Mouse (Mus musculus) heart, embryonic 16.5 days (tissue): Measurements from ENCODE around the gene Acp2. TPM values are rescaled to one million over a fixed set of nuclear protein-coding genes. Genes with fewer than 3 reads are reported as not detected.

ENCODE experiments used
- ATAC-seq: fragments of 200-750 bp; cut with Nextera tagmentation; replicated peaks from 2 replicates; pipeline ENCODE4 v1.8.0; 2017; ENCODE audit warnings: moderate number of reproducible peaks; ENCODE audit not compliant: insufficient read depth, low FRiP score; ENCODE audit errors: extremely low read depth
- H3K27ac ChIP-seq: fragments of 300-500 bp; sonication (generic); 2 replicates; pipeline ENCODE4 v1.5.1; 2014; ENCODE audit warnings: mild to moderate bottlenecking, low read length, control low read depth, moderate library complexity
- H3K27me3 ChIP-seq: fragments of 300-500 bp; sonication (generic); 2 replicates; pipeline ENCODE4 v1.6.1; 2014; ENCODE audit warnings: low read length, mixed read lengths; ENCODE audit not compliant: control insufficient read depth, insufficient read depth
- H3K36me3 ChIP-seq: fragments of 300-500 bp; sonication (generic); 2 replicates; pipeline ENCODE4 v1.6.1; 2014; ENCODE audit not compliant: control insufficient read depth, insufficient read depth
- H3K4me1 ChIP-seq: fragments of 300-500 bp; sonication (generic); 2 replicates; pipeline ENCODE4 v1.6.1; 2014; ENCODE audit warnings: low read length, mixed read lengths; ENCODE audit not compliant: control insufficient read depth, insufficient read depth
- H3K4me2 ChIP-seq: fragments of 300-500 bp; sonication (generic); 2 replicates; pipeline ENCODE4 v1.6.1; 2014; ENCODE audit warnings: low read depth, mild to moderate bottlenecking, control low read depth, low read length
- H3K4me3 ChIP-seq: fragments of 300-500 bp; sonication (generic); 2 replicates; pipeline ENCODE4 v1.5.1; 2014; ENCODE audit warnings: mild to moderate bottlenecking, control low read depth, low read length
- H3K9ac ChIP-seq: fragments of 300-500 bp; sonication (generic); 2 replicates; pipeline ENCODE4 v1.6.1; 2014; ENCODE audit warnings: low read length, control low read depth
- H3K9me3 ChIP-seq: fragments of 300-500 bp; sonication (generic); replicated peaks from 2 replicates; pipeline ENCODE4 v1.6.1; 2016; ENCODE audit warnings: low read length; ENCODE audit not compliant: control insufficient read depth
- WGBS: fragments of 180-500 bp; shearing (Covaris S2); extraction: QIAGEN DNeasy Blood & Tissue Kit; methylation state at CpG from one replicate; pipeline ENCODE4 v1.1.7; 2014; 5-methylcytosine and 5-hydroxymethylcytosine counted together
- polyA plus RNA-seq: library from polyadenylated mRNA; unstranded; fragments of >200 nt; fragmentation: Nextera tagmentation; extraction: Ambion mirVana; gene quantifications from 2 replicates; pipeline ENCODE4 v1.2.1, GENCODE M21; 2015

The Acp2 gene
- polyA plus RNA-seq, 1 experiment from 2014 or later = 15.0 TPM

- H3K4me3 ChIP-seq = peak within 1 kb of the TSS; percentile 92
- 51% methylated on average over 15 of the region's 15 CpGs for WGBS
- H3K9me3 ChIP-seq = no peaks in the 10 kb centered on the region
- peaks cover 9% of the 10 kb centered on the region for H3K4me1 ChIP-seq
- peak within 1 kb of the TSS; percentile 64 for H3K27ac ChIP-seq
- H3K36me3 ChIP-seq = no peaks in the 10 kb centered on the region
- H3K27me3 ChIP-seq = no peaks in the 10 kb centered on the region
- ATAC-seq = 0 out of 2 replicates have a peak, but pooled peaks have one; percentile 14
- H3K4me2 ChIP-seq = peak within 1 kb of the TSS; percentile 94
- H3K9ac ChIP-seq = peak within 1 kb of the TSS; percentile 81
These were observed 18.8 kb upstream of the Acp2 start, which contains the start of gene Madd for GRCm38 (mm10) chr2:91183711-91184405. Gene Madd (minus strand): TSS chr2:91183837.

DNA sequence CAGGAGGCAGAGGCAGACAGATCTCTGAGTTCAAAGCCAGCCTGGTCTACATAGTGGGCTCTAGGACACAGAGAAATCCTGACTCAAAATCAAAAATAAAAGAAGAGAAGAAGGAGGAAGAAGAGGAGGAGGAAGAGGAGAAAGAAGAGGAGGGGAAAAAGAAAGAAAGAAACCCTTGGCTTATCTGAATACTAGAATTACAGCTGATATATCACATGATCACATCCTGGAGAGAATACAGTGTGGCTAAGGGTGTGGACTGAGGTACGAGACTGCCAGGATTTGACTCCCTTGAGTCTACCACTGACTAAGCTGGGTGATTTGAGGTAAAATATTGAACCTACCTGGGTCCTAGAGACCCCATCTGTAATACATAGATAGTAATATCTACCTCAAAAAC, 16.5 kb upstream of the Acp2 start:
- no peaks in the 10 kb centered on the region for H3K9me3 ChIP-seq
- H3K4me1 ChIP-seq = peaks cover 9% of the 10 kb centered on the region
- no peak overlapping the region for H3K27ac ChIP-seq
- H3K4me3 ChIP-seq = no peak overlapping the region
- no peak overlapping the region for H3K9ac ChIP-seq
- no peaks in the 10 kb centered on the region for H3K36me3 ChIP-seq
- WGBS = 49% methylated on average over 1 of the region's 1 CpGs
- no peak overlapping the region for H3K4me2 ChIP-seq
- no peak for ATAC-seq
- H3K27me3 ChIP-seq = no peaks in the 10 kb centered on the region

DNA sequence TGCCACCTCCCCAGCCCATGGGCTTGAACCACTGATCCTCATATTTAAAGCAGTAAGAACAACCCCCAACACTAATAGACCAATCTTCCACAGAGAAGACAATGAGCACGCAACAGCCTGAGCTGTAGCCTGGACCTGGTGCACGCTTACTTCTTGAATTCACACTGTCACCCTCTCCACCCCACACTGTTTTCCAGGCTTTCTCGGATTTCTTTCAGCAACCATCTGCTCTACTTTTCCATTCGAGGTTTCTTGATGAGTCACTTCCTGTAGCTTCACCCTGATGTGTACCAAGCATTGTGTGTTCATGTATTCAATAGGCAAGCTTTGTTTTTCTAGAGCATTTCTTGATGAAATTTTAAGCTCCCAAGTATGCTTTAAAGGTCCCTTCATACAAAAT, 15.3 kb upstream of the Acp2 start:
- H3K4me2 ChIP-seq = no peak overlapping the region
- H3K9me3 ChIP-seq = no peaks in the 10 kb centered on the region
- H3K27ac ChIP-seq = no peak overlapping the region
- H3K4me3 ChIP-seq = no peak overlapping the region
- 50% methylated on average over 4 of the region's 4 CpGs for WGBS
- no peaks in the 10 kb centered on the region for H3K36me3 ChIP-seq
- H3K4me1 ChIP-seq = no peaks in the 10 kb centered on the region; the same call in 1 of the 2 replicates
- ATAC-seq = no peak
- no peaks in the 10 kb centered on the region; the same call in 1 of the 2 replicates for H3K27me3 ChIP-seq
- no peak overlapping the region for H3K9ac ChIP-seq

- no peak for ATAC-seq
- H3K9me3 ChIP-seq = no peaks in the 10 kb centered on the region
- 84% methylated on average over 16 of the region's 16 CpGs for WGBS
- no peak overlapping the region for H3K9ac ChIP-seq
- H3K4me3 ChIP-seq = no peak overlapping the region
- no peak overlapping the region for H3K4me2 ChIP-seq
- peaks cover 5% of the 10 kb centered on the region for H3K4me1 ChIP-seq
- no peak overlapping the region for H3K27ac ChIP-seq
- no peaks in the 10 kb centered on the region for H3K36me3 ChIP-seq
- no peaks in the 10 kb centered on the region; the same call in 1 of the 2 replicates for H3K27me3 ChIP-seq
These were observed 12.2 kb upstream of the Acp2 start for GRCm38 (mm10) chr2:91190501-91190900.

GRCm38 (mm10) chr2:91194624-91195332, 7.9 kb upstream of the Acp2 start:
- peak; percentile 89 for ATAC-seq
- H3K9ac ChIP-seq = peak overlapping the region; percentile 78
- H3K9me3 ChIP-seq = no peaks in the 10 kb centered on the region
- H3K27ac ChIP-seq = peak overlapping the region; percentile 12; the same call in 1 of the 2 replicates
- H3K27me3 ChIP-seq = no peaks in the 10 kb centered on the region; the same call in 1 of the 2 replicates
- peak overlapping the region; percentile 49 for H3K4me3 ChIP-seq
- no peaks in the 10 kb centered on the region for H3K36me3 ChIP-seq
- peaks cover 5% of the 10 kb centered on the region for H3K4me1 ChIP-seq
- WGBS = under 1% methylated on average over 27 of the region's 27 CpGs
- H3K4me2 ChIP-seq = peak overlapping the region; percentile 77

- Histone ChIP-seq H3K27ac (peak overlapping the region; percentile 49), H3K4me1 (peaks cover 8% of the 10 kb centered on the region)
- 45% methylated on average over 3 of the region's 3 CpGs for WGBS
These were observed 6.1 kb upstream of the Acp2 start for GRCm38 (mm10) chr2:91196577-91197001.

DNA sequence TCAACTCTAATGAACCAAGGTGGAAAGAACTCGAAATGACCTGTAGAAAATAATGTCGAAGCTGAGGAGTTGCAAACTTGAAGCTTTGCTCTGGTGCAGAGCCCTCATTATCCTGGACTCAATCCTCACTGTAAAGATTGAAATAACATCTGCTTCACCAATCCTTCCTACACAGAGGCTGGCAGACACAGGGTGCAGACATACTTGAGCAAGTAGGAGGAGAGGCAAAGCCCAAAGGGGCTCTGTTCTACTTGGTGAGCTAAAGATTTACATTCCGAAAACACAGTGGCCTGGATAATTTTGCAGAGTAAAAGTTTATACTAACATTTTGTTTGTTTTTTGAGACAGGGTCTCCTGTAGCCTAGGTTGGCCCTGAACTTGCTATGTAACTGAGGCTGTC, 3.8 kb upstream of the Acp2 start:
- Histone ChIP-seq H3K4me1 (peaks cover 19% of the 10 kb centered on the region), H3K4me3 (no peak overlapping the region), H3K9me3 (no peaks in the 10 kb centered on the region), H3K4me2 (no peak overlapping the region), H3K36me3 (no peaks in the 10 kb centered on the region), H3K27ac (no peak overlapping the region), H3K27me3 (no peaks in the 10 kb centered on the region), H3K9ac (no peak overlapping the region)
- no peak for ATAC-seq
- 71% methylated on average over 3 of the region's 3 CpGs for WGBS

More at GRCm38 (mm10) chr2:91196577-91197001, 6.1 kb upstream of the Acp2 start:
- Histone ChIP-seq H3K4me3 (no peak overlapping the region), H3K9me3 (no peaks in the 10 kb centered on the region), H3K36me3 (no peaks in the 10 kb centered on the region), H3K9ac (no peak overlapping the region), H3K4me2 (no peak overlapping the region), H3K27me3 (no peaks in the 10 kb centered on the region; the same call in 1 of the 2 replicates)
- ATAC-seq = no peak

GRCm38 (mm10) chr2:91202972-91203656, 429 bp downstream of the Acp2 start:
- WGBS = 13% methylated on average over 20 of the region's 20 CpGs
- peaks cover 13% of the 10 kb centered on the region; the same call in 1 of the 2 replicates for H3K4me1 ChIP-seq
- H3K36me3 ChIP-seq = peaks cover 25% of the 10 kb centered on the region
- ATAC-seq = no peak
- peak overlapping the region; percentile 79 for H3K4me3 ChIP-seq
- peak overlapping the region; percentile 88 for H3K9ac ChIP-seq
- H3K9me3 ChIP-seq = no peaks in the 10 kb centered on the region
- no peaks in the 10 kb centered on the region for H3K27me3 ChIP-seq
- peak overlapping the region; percentile 95 for H3K27ac ChIP-seq
- H3K4me2 ChIP-seq = peak overlapping the region; percentile 76
